8 mouse cellular contexts compared by ENCODE assay signal in genomic region chr14:47276637-47277393, GRCm38 (mm10). TPM values are rescaled to one million over a fixed set of nuclear protein-coding genes. Genes with fewer than 3 reads are reported as not detected.
DNase-seq lines count a peak whose midpoint lies in the region; ATAC-seq and TF ChIP-seq lines count a peak whose summit lies in the region.

Gene Wdhd1 (minus strand): TSS chr14:47276857.
Gene Socs4 (plus strand): TSS chr14:47276931.

- H3K9ac ChIP-seq in heart, embryonic 11.5 days (ENCODE audit: low read depth, low read length) = peak within 1 kb of the TSS; percentile 94
- H3K9ac ChIP-seq in kidney, embryonic 16.5 days (replicated peaks; ENCODE audit: low read length) = peak within 1 kb of the TSS; percentile 86
- H3K9ac ChIP-seq in liver, adult 2 months (ENCODE audit: low read depth, low read length) = peak within 1 kb of the TSS; percentile 89

- no peaks in the 10 kb centered on the region for H3K9me3 ChIP-seq in heart, embryonic 11.5 days (replicated peaks; ENCODE audit: control insufficient read depth, low read length)
- H3K9me3 ChIP-seq in kidney, embryonic 16.5 days (ENCODE audit: low read length) = no peaks in the 10 kb centered on the region

- DNase-seq in B cell, adult 2 months = peak; percentile 96 to 97
- peak; percentile 97 for DNase-seq in brain, adult 2 months (ENCODE audit: low read depth, low spot score)
- DNase-seq in liver, adult 2 months (ENCODE audit: extremely low read depth, low read depth, low spot score) = peak; percentile 72
- peak; percentile 96 for DNase-seq in splenic B cell, adult 2 months (ENCODE audit: low read depth, low spot score)

- H3ac ChIP-seq in myocyte (ENCODE audit: control insufficient read depth, insufficient read length) = peak within 1 kb of the TSS; percentile 11

- TF ChIP-seq POLR2A in liver, adult 2 months (IDR thresholded peaks at IDR 0.05; ENCODE audit: extremely low read depth, insufficient read depth, low read length) = 0 out of 2 replicates have a peak, but pooled peaks have one; percentile 36
- TF ChIP-seq POLR2A in myocyte (IDR thresholded peaks at IDR 0.05; ENCODE audit: insufficient read length, low read depth) = peak; percentile 81

- peaks cover 10% of the 10 kb centered on the region; the same call in 1 of the 2 replicates for H3K79me2 ChIP-seq in liver, adult 2 months (ENCODE audit: control insufficient read depth, insufficient read depth, low read length)
- H3K79me2 ChIP-seq in myocyte (ENCODE audit: control insufficient read depth, insufficient read depth) = peaks cover 68% of the 10 kb centered on the region

- peak within 1 kb of the TSS; percentile 90 for H3K4me3 ChIP-seq in heart, embryonic 11.5 days (ENCODE audit: low read depth, low read length)
- H3K4me3 ChIP-seq in kidney, embryonic 16.5 days (ENCODE audit: low read length) = peak within 1 kb of the TSS; percentile 74
- peak within 1 kb of the TSS; percentile 80 for H3K4me3 ChIP-seq in liver, adult 2 months (ENCODE audit: insufficient read depth, low read depth, low read length)
- H3K4me3 ChIP-seq in myocyte = peak within 1 kb of the TSS; percentile 82

- H3K4me1 ChIP-seq in heart, embryonic 11.5 days (ENCODE audit: control insufficient read depth, insufficient read depth, low read length) = peaks cover 7% of the 10 kb centered on the region
- H3K4me1 ChIP-seq in kidney, embryonic 16.5 days (ENCODE audit: insufficient read depth, low read length) = peaks cover 22% of the 10 kb centered on the region
- H3K4me1 ChIP-seq in liver, adult 2 months (ENCODE audit: control insufficient read depth, insufficient read depth, low read length) = peaks cover 6% of the 10 kb centered on the region; the same call in 1 of the 2 replicates

- under 1% methylated on average over 66 of the region's 77 CpGs for WGBS in heart, embryonic 11.5 days (ENCODE audit: insufficient replicate concordance)
- under 1% methylated on average over 72 of the region's 77 CpGs for WGBS in kidney, embryonic 16.5 days
- under 1% methylated on average over 77 of the region's 77 CpGs for WGBS in liver, adult 2 months

- H3K4me2 ChIP-seq in heart, embryonic 11.5 days = peak within 1 kb of the TSS; percentile 81
- H3K4me2 ChIP-seq in kidney, embryonic 16.5 days (replicated peaks; ENCODE audit: low read depth, low read length) = peak within 1 kb of the TSS; percentile 63
- H3K4me2 ChIP-seq in myocyte (ENCODE audit: low read depth) = peak within 1 kb of the TSS; percentile 85

- H3K27me3 ChIP-seq in heart, embryonic 11.5 days (ENCODE audit: control insufficient read depth, insufficient read depth, low read length) = no peaks in the 10 kb centered on the region
- H3K27me3 ChIP-seq in kidney, embryonic 16.5 days (ENCODE audit: insufficient read depth, low read length) = no peaks in the 10 kb centered on the region
- no peaks in the 10 kb centered on the region for H3K27me3 ChIP-seq in liver, adult 2 months (ENCODE audit: control insufficient read depth, insufficient read depth, low read length)
- no peaks in the 10 kb centered on the region for H3K27me3 ChIP-seq in myocyte (ENCODE audit: control insufficient read depth, insufficient read depth, insufficient read length)
- no peaks in the 10 kb centered on the region for H3K27me3 ChIP-seq in splenic B cell, adult 2 months (ENCODE audit: control insufficient read depth, insufficient read depth, low read length, poor library complexity, severe bottlenecking)

- peak; percentile 84 for ATAC-seq in erythroblast, adult 5-6 weeks (replicated peaks; ENCODE audit: low FRiP score, poor library complexity, severe bottlenecking)
- ATAC-seq in heart, embryonic 11.5 days (replicated peaks; ENCODE audit: insufficient number of reproducible peaks, low FRiP score, low TSS enrichment) = peak; percentile 98
- ATAC-seq in kidney, embryonic 16.5 days (ENCODE audit: low FRiP score, low TSS enrichment) = peak; percentile 98

- H3K27ac ChIP-seq in heart, embryonic 11.5 days (ENCODE audit: low read depth, low read length) = peak within 1 kb of the TSS; percentile 99
- peak within 1 kb of the TSS; percentile 97 for H3K27ac ChIP-seq in kidney, embryonic 16.5 days (ENCODE audit: low read length)
- peak within 1 kb of the TSS; percentile 84 for H3K27ac ChIP-seq in liver, adult 2 months (replicated peaks; ENCODE audit: insufficient read depth, low read depth, low read length)

- no peaks in the 10 kb centered on the region; the same call in 1 of the 2 replicates for H3K36me3 ChIP-seq in heart, embryonic 11.5 days (ENCODE audit: control insufficient read depth, insufficient read depth, low read length)
- H3K36me3 ChIP-seq in kidney, embryonic 16.5 days (ENCODE audit: insufficient read depth, low read length) = peaks cover 3% of the 10 kb centered on the region; the same call in 1 of the 2 replicates
- no peaks in the 10 kb centered on the region for H3K36me3 ChIP-seq in liver, adult 2 months (ENCODE audit: control insufficient read depth, insufficient read depth, low read length)
- no peaks in the 10 kb centered on the region for H3K36me3 ChIP-seq in myocyte (ENCODE audit: control insufficient read depth, insufficient read depth)
- H3K36me3 ChIP-seq in splenic B cell, adult 2 months (ENCODE audit: control insufficient read depth, insufficient read depth, low read length, poor library complexity, severe bottlenecking) = no peaks in the 10 kb centered on the region

- peak; percentile 36; the same call in 1 of the 2 replicates for TF ChIP-seq CTCF in liver, adult 2 months (IDR thresholded peaks at IDR 0.05; ENCODE audit: low read depth, low read length)

TF ChIP-seq in myocyte, 11 proteins besides CTCF, POLR2A, EP300 and RAD21:
- TF ChIP-seq SRF (IDR thresholded peaks at IDR 0.05; ENCODE audit: control insufficient read depth, insufficient read length, low read depth) (no peak), MAX (IDR thresholded peaks at IDR 0.05; ENCODE audit: low read depth) (no peak), TCF12 (IDR thresholded peaks at IDR 0.05; ENCODE audit: insufficient read depth, poor library complexity, severe bottlenecking) (no peak), E2F4 (IDR thresholded peaks at IDR 0.05; ENCODE audit: insufficient read depth) (peak; percentile 80), MYOG (IDR thresholded peaks at IDR 0.05; ENCODE audit: control insufficient read depth in 1 of 3, insufficient read depth in 1 of 3, insufficient read length in 2 of 3, low read depth in 2 of 3) (no peak), USF1 (IDR thresholded peaks at IDR 0.05; ENCODE audit: low read depth) (no peak), REST (IDR thresholded peaks at IDR 0.05; ENCODE audit: insufficient read depth, insufficient read length) (no peak), MYOD1 (IDR thresholded peaks at IDR 0.05; ENCODE audit: control insufficient read depth in 1 of 3, insufficient read length in 2 of 3, low read depth in 2 of 3) (peak in 1 of 3 experiments; percentile 13), TCF3 (IDR thresholded peaks at IDR 0.05; ENCODE audit: insufficient read length, low read depth) (no peak), CEBPB (IDR thresholded peaks at IDR 0.05; ENCODE audit: insufficient read depth, poor library complexity, severe bottlenecking) (no peak), POLR2AphosphoS2 (IDR thresholded peaks at IDR 0.05; ENCODE audit: insufficient read length, low read depth) (peak; percentile 92)

RNA-seq across cellular contexts. Expression of gene Wdhd1, which starts in this region (rescaled TPM):
- total RNA-seq in erythroblast, adult 5-6 weeks (2015; ENCODE audit: low replicate concordance) = 40.3 and 52.7 TPM in 2 replicates
- 82.9 and 164 TPM in 2 replicates for total RNA-seq in erythroblast, adult 5-6 weeks (2017; ENCODE audit: low replicate concordance)
- 22.1 and 25.8 TPM in 2 replicates for polyA plus RNA-seq in heart, embryonic 11.5 days (2014; fragmentation: Nextera tagmentation; extraction: Ambion mirVana)
- 26.5 and 32.3 TPM in 2 replicates for polyA plus RNA-seq in kidney, embryonic 16.5 days (2015; fragmentation: Nextera tagmentation; extraction: Ambion mirVana)
- total RNA-seq in liver, adult 2 months (2014; rRNA removed) = 1.0 and 1.3 TPM in 2 replicates
- polyA plus RNA-seq in liver, adult 2 months (2012; rRNA removed) = 0.21 and 0.24 TPM in 2 replicates
- 2.1 TPM for polyA plus RNA-seq in myocyte (2012; fragmentation: generic; extraction: Trizol)

RNA-seq across cellular contexts. Expression of gene Socs4, which starts in this region (rescaled TPM):
- total RNA-seq in erythroblast, adult 5-6 weeks (2015; ENCODE audit: low replicate concordance) = 17.3 and 23.4 TPM in 2 replicates
- 18.7 and 20.9 TPM in 2 replicates for total RNA-seq in erythroblast, adult 5-6 weeks (2017; ENCODE audit: low replicate concordance)
- polyA plus RNA-seq in heart, embryonic 11.5 days (2014; fragmentation: Nextera tagmentation; extraction: Ambion mirVana) = 3.0 and 3.9 TPM in 2 replicates
- polyA plus RNA-seq in kidney, embryonic 16.5 days (2015; fragmentation: Nextera tagmentation; extraction: Ambion mirVana) = 3.4 and 3.5 TPM in 2 replicates
- total RNA-seq in liver, adult 2 months (2014; rRNA removed) = 8.3 and 9.1 TPM in 2 replicates
- polyA plus RNA-seq in liver, adult 2 months (2012; rRNA removed) = 1.8 and 2.1 TPM in 2 replicates
- 2.5 TPM for polyA plus RNA-seq in myocyte (2012; fragmentation: generic; extraction: Trizol)

Comparison
In these comparisons a context has a peak if more than half of its experiments do, and no peak if none do; other contexts are left out.
1. Peak in every context shown above with its lines: DNase-seq, ATAC-seq, H3K4me3 ChIP-seq and H3K27ac ChIP-seq.
2. RNA of gene Wdhd1 (total RNA-seq): 40.3 to 164 TPM in erythroblast, adult 5-6 weeks; 1.0 to 1.3 TPM in liver, adult 2 months; every median in the first group is over 10 times any median in the second.